Mouse (Mus musculus) CH12.LX (cell line): ENCODE results near the gene Pklr. TPM values are rescaled to one million over a fixed set of nuclear protein-coding genes. Genes with fewer than 3 reads are reported as not detected.

ENCODE experiments used
- DNase-seq: peaks from one replicate; pipeline ENCODE4 v3.0.0-alpha.2; 2013; ENCODE audit errors: extremely low read depth
- H3K27ac ChIP-seq: 2 replicates; pipeline ENCODE4 v1.5.1; 2012; ENCODE audit warnings: low read depth, mild to moderate bottlenecking, control low read depth, moderate library complexity; ENCODE audit not compliant: insufficient read depth
- H3K27me3 ChIP-seq: replicated peaks from 2 replicates; pipeline ENCODE3; 2012; ENCODE audit warnings: inconsistent platforms
- H3K36me3 ChIP-seq, 2 experiments: replicated peaks in 1 of 2; 2 replicates each; pipeline versions ENCODE3 to v1.6.1; 2012; ENCODE audit warnings: inconsistent platforms in 1 of 2, low read length in 1 of 2, mild to moderate bottlenecking in 1 of 2, mixed read lengths in 1 of 2, moderate library complexity in 1 of 2; ENCODE audit not compliant: control insufficient read depth in 1 of 2, insufficient read depth in 1 of 2
- H3K4me1 ChIP-seq, 2 experiments: 2 replicates each; pipeline ENCODE4 v1.6.1; 2012; ENCODE audit warnings: inconsistent platforms in 1 of 2, moderate library complexity in 1 of 2; ENCODE audit not compliant: insufficient read depth in 2 of 2, control insufficient read depth in 1 of 2
- H3K4me2 ChIP-seq: 2 replicates; pipeline ENCODE4 v1.6.1; 2012; ENCODE audit warnings: low read depth, mild to moderate bottlenecking, control low read depth; ENCODE audit not compliant: poor library complexity, insufficient read depth, severe bottlenecking
- H3K4me3 ChIP-seq, 3 experiments: fragments of 150-350 bp in 1 of 3; sonication (generic) in 1 of 3; replicated peaks in 1 of 3; 2 replicates each; pipeline versions ENCODE3 to v1.5.1; 2011 to 2012; ENCODE audit warnings: low read depth in 2 of 3, low read length in 2 of 3, mild to moderate bottlenecking in 2 of 3, moderate library complexity in 2 of 3, control low read depth in 1 of 3, improper control_type of control experiment in 1 of 3, inconsistent platforms in 1 of 3, mixed read lengths in 1 of 3; ENCODE audit not compliant: poor library complexity in 1 of 3
- H3K79me2 ChIP-seq: replicated peaks from 2 replicates; pipeline ENCODE4 v1.6.1; 2012; ENCODE audit warnings: mild to moderate bottlenecking, moderate library complexity; ENCODE audit not compliant: control insufficient read depth, poor library complexity, insufficient read depth, severe bottlenecking; ENCODE audit errors: extremely low read depth
- H3K9ac ChIP-seq: 2 replicates; pipeline ENCODE4 v1.6.1; 2012; ENCODE audit warnings: low read depth, mild to moderate bottlenecking, control low read depth, moderate library complexity; ENCODE audit not compliant: insufficient read depth
- H3K9me3 ChIP-seq: replicated peaks from 2 replicates; pipeline ENCODE3; 2012; ENCODE audit warnings: low read length, inconsistent platforms, mixed read lengths
- BHLHE40 ChIP-seq: IDR thresholded peaks from 2 replicates; pipeline ENCODE4 v1.6.1; 2011; ENCODE audit warnings: mild to moderate bottlenecking, low read depth, low read length, improper control_type of control experiment
- CHD2 ChIP-seq: IDR thresholded peaks from 2 replicates; pipeline ENCODE4 v1.6.1; 2011; ENCODE audit warnings: low read length, improper control_type of control experiment
- CTCF ChIP-seq, 2 experiments: IDR thresholded peaks in 1 of 2; conservative IDR thresholded peaks in 1 of 2; 2 replicates each; pipeline ENCODE4 v1.5.1; 2011 to 2012; ENCODE audit warnings: low read depth in 2 of 2, low read length in 2 of 2, improper control_type of control experiment in 1 of 2, inconsistent platforms in 1 of 2, mild to moderate bottlenecking in 1 of 2, moderate library complexity in 1 of 2
- JUN ChIP-seq: IDR thresholded peaks from 2 replicates; pipeline ENCODE4 v1.6.1; 2011; ENCODE audit warnings: low read depth, mild to moderate bottlenecking, low read length, improper control_type of control experiment, moderate library complexity; ENCODE audit not compliant: insufficient read depth
- KAT2A ChIP-seq: IDR thresholded peaks from 2 replicates; pipeline ENCODE4 v1.6.1; 2012; ENCODE audit warnings: low read length, improper control_type of control experiment, inconsistent platforms; ENCODE audit not compliant: insufficient replicate concordance
- MXI1 ChIP-seq: IDR thresholded peaks from 2 replicates; pipeline ENCODE4 v1.6.1; 2011; ENCODE audit warnings: mild to moderate bottlenecking, low read depth, low read length, improper control_type of control experiment
- MYC ChIP-seq: IDR thresholded peaks from 2 replicates; pipeline ENCODE4 v1.6.1; 2011; ENCODE audit warnings: low read depth, mild to moderate bottlenecking, improper control_type of control experiment, low read length
- NELFE ChIP-seq: IDR thresholded peaks from 2 replicates; pipeline ENCODE4 v1.6.1; 2011; ENCODE audit warnings: low read depth, low read length, improper control_type of control experiment
- RCOR1 ChIP-seq: conservative IDR thresholded peaks from 2 replicates; pipeline ENCODE4 v1.6.1; 2012; ENCODE audit warnings: low read depth, mild to moderate bottlenecking, inconsistent platforms, low read length, improper control_type of control experiment
- SMC3 ChIP-seq: IDR thresholded peaks from 2 replicates; pipeline ENCODE4 v1.6.1; 2011; ENCODE audit warnings: low read depth, low read length, improper control_type of control experiment
- TCF12 ChIP-seq: IDR thresholded peaks from 2 replicates; pipeline ENCODE4 v1.6.1; 2014; ENCODE audit warnings: low read depth, mild to moderate bottlenecking, inconsistent platforms, low read length, improper control_type of control experiment
- dilution Hi-C: fragments of 300-500 bp; cut with MboI; formaldehyde crosslinking; loops from 2 replicates; pipeline ENCODE4 v1.14.3; 2020; ENCODE audit warnings: low sequenced_read_pairs; ENCODE audit not compliant: extremely low pct_unique_long_range_greater_than_20kb, extremely low pct_ligation_motif_present
- in situ Hi-C: fragments of 300-500 bp; cut with MboI; formaldehyde crosslinking; loops from 3 replicates; pipeline ENCODE4 v1.14.3; 2019; ENCODE audit warnings: low sequenced_read_pairs, low pct_ligation_motif_present, low pct_unique_long_range_greater_than_20kb, mixed read lengths
- polyA plus RNA-seq: library from polyadenylated mRNA; unstranded; fragments of >175 nt; gene quantifications from 2 replicates; pipeline ENCODE4 v1.2.1, GENCODE M21; 2012; ENCODE audit warnings: low read depth; ENCODE audit not compliant: insufficient read length
- total RNA-seq, 2 experiments: library from RNA; depleted of rRNA; stranded (reverse); fragments of 300-350 nt in 1 of 2; fragments of >200 nt in 1 of 2; gene quantifications; 2 replicates each; pipeline ENCODE4 v1.2.3; 2012 to 2014

Pklr gene
- total and polyA plus RNA-seq, 3 experiments = not detected

- H3K4me1 ChIP-seq = peaks cover 6 to 44% of the 10 kb centered on the region in 2 experiments
These were observed 41.9 kb upstream of the Pklr start for GRCm38 (mm10) chr3:89094021-89094420.

GRCm38 (mm10) chr3:89100811-89101210 is 35.1 kb upstream of the Pklr start, which contains the start of gene Gm43738:
TSS of gene Gm43738 (minus strand) at chr3:89101099.
- no peak for TF ChIP-seq BHLHE40
- no peak for TF ChIP-seq RCOR1
- TF ChIP-seq MXI1 = no peak
- no peak for TF ChIP-seq TCF12
- no peak for TF ChIP-seq SMC3
- TF ChIP-seq CHD2 = no peak
- Histone ChIP-seq H3K9ac (peak within 1 kb of the TSS; percentile 71), H3K4me1 (peaks cover 9 to 54% of the 10 kb centered on the region in 2 experiments; a peak in 3 of 4 replicates), H3K27me3 (no peaks in the 10 kb centered on the region), H3K9me3 (peaks cover under 1% of the 10 kb centered on the region), H3K36me3 (peaks cover 28 to 46% of the 10 kb centered on the region in 2 experiments), H3K27ac (no peak within 1 kb of the TSS), H3K4me2 (peak within 1 kb of the TSS; percentile 67), H3K79me2 (peaks cover 9% of the 10 kb centered on the region), H3K4me3 (peak within 1 kb of the TSS; percentile 66 to 94 (median 77))
- dilution Hi-C loops (no loop called here), in situ Hi-C loops (no loop called here)
- no peak for DNase-seq

More at GRCm38 (mm10) chr3:89094021-89094420, 41.9 kb upstream of the Pklr start:
- Histone ChIP-seq H3K9ac (no peak overlapping the region), H3K27ac (no peak overlapping the region), H3K9me3 (no peaks in the 10 kb centered on the region), H3K4me3 (no peak overlapping the region), H3K79me2 (no peaks in the 10 kb centered on the region), H3K4me2 (no peak overlapping the region), H3K36me3 (peaks cover 43 to 62% of the 10 kb centered on the region in 2 experiments), H3K27me3 (peaks cover 2% of the 10 kb centered on the region)
- in situ Hi-C loops (loop anchor here (5.0 kb wide), 1 partner anchor 63 kb away; no protein-coding TSS in a partner anchor), dilution Hi-C loops (no loop called here)
- no peak for DNase-seq
- TF ChIP-seq KAT2A (no peak), RCOR1 (no peak)

- H3K4me1 ChIP-seq = peaks cover 9 to 56% of the 10 kb centered on the region in 2 experiments; a peak in 3 of 4 replicates
- in situ Hi-C loops = no loop called here
- TF ChIP-seq JUN (no peak), MYC (no peak), NELFE (no peak), CTCF (conservative IDR thresholded peaks at IDR 0.05 in 1 of 2, IDR thresholded peaks at IDR 0.05 in 1 of 2; ENCODE audit: low read depth in 2 of 2, low read length in 2 of 2) (no peak)
These were observed 34.5 kb upstream of the Pklr start for GRCm38 (mm10) chr3:89101459-89101811.

More at GRCm38 (mm10) chr3:89101459-89101811, 34.5 kb upstream of the Pklr start:
- DNase-seq = peak; percentile 39
- Histone ChIP-seq H3K9ac (peak overlapping the region; percentile 71), H3K36me3 (peaks cover 22 to 40% of the 10 kb centered on the region in 2 experiments), H3K4me2 (peak overlapping the region; percentile 67), H3K27me3 (no peaks in the 10 kb centered on the region), H3K27ac (no peak overlapping the region), H3K79me2 (peaks cover 9% of the 10 kb centered on the region), H3K4me3 (peak overlapping the region; percentile 66 to 94 (median 77)), H3K9me3 (peaks cover 2% of the 10 kb centered on the region)
- dilution Hi-C loops = no loop called here
